Mouse (Mus musculus): ENCODE results near the gene Ndufv1. TPM values are rescaled to one million over a fixed set of nuclear protein-coding genes. Genes with fewer than 3 reads are reported as not detected.
A peak's percentile ranks its signal among the peaks of the same experiment; 100 is the strongest.
"Not testable (repeated sequence)": the region's sequence is repeated elsewhere in the genome, so short reads cannot be mapped to it uniquely, and the experiment has no call there.

Gene Ndufv1
- total RNA-seq, 2 experiments from 2014 or later, result 1,061 to 1,067 TPM

- peak; percentile 45 to 60 for DNase-seq
- intact Hi-C loops (cut with DNase I), result no loop called here
Observed at GRCm38 (mm10) chr19:3985261-3985681, 27.3 kb downstream of the Ndufv1 start.

GRCm38 (mm10) chr19:3983527-3984200, 28.9 kb downstream of the Ndufv1 start:
- intact Hi-C loops (cut with DNase I), result loop anchor here (5.0 kb wide), 3 partner anchors 96 to 256 kb away; partner anchors contain the start of gene Kmt5b

GRCm38 (mm10) chr19:3980917-3981316, 31.7 kb downstream of the Ndufv1 start:
- no peak for DNase-seq
- intact Hi-C loops (cut with DNase I), result loop anchor here (2.0 to 5.0 kb wide), 4 partner anchors 34 to 254 kb away; partner anchors contain the start of gene Kmt5b

More at GRCm38 (mm10) chr19:3983527-3984200, 28.9 kb downstream of the Ndufv1 start:
- no peak for DNase-seq

GRCm38 (mm10) chr19:3980309-3980708, 32.3 kb downstream of the Ndufv1 start:
- intact Hi-C loops (cut with DNase I), result loop anchor here (2.0 to 5.0 kb wide), 4 partner anchors 34 to 253 kb away; partner anchors contain the start of gene Kmt5b
- peak; percentile 76 to 90 for DNase-seq

GRCm38 (mm10) chr19:3975866-3976265, 36.7 kb downstream of the Ndufv1 start:
- DNase-seq, result no peak
- intact Hi-C loops (cut with DNase I), result no loop called here

- intact Hi-C loops (cut with DNase I); DNase-seq: not testable (repeated sequence)
Observed at GRCm38 (mm10) chr19:3974608-3975007, 38.0 kb downstream of the Ndufv1 start.

GRCm38 (mm10) chr19:3972229-3972628, 40.4 kb downstream of the Ndufv1 start, which contains the start of gene Aldh3b2:
TSS of gene Aldh3b2 (plus strand) at chr19:3972328.
- intact Hi-C loops (cut with DNase I), result loop anchor here (2.0 kb wide), 1 partner anchor 21 kb away; no protein-coding TSS in a partner anchor
- no peak for DNase-seq

- intact Hi-C loops (cut with DNase I), result no loop called here
- DNase-seq, result no peak
Observed at GRCm38 (mm10) chr19:3967258-3967657, 45.3 kb downstream of the Ndufv1 start.

GRCm38 (mm10) chr19:3966330-3967075, 46.1 kb downstream of the Ndufv1 start:
- intact Hi-C loops (cut with DNase I), result no loop called here
- no peak for DNase-seq

- intact Hi-C loops (cut with DNase I), result no loop called here
- DNase-seq, result no peak
Observed at GRCm38 (mm10) chr19:3964030-3964429, 48.6 kb downstream of the Ndufv1 start.

- peak in 1 of 2 experiments; percentile 59 for DNase-seq
- intact Hi-C loops (cut with DNase I), result no loop called here
Observed at GRCm38 (mm10) chr19:3962469-3962868, 50.1 kb downstream of the Ndufv1 start.

- intact Hi-C loops (cut with DNase I); DNase-seq: not testable (repeated sequence)
Observed at GRCm38 (mm10) chr19:3961805-3962204, 50.8 kb downstream of the Ndufv1 start.

GRCm38 (mm10) chr19:3960211-3960610, 52.4 kb downstream of the Ndufv1 start:
- DNase-seq, result no peak

GRCm38 (mm10) chr19:3959030-3959429, 53.6 kb downstream of the Ndufv1 start:
- intact Hi-C loops (cut with DNase I), result no loop called here
- no peak for DNase-seq

More at GRCm38 (mm10) chr19:3960211-3960610, 52.4 kb downstream of the Ndufv1 start:
- intact Hi-C loops (cut with DNase I), result no loop called here

GRCm38 (mm10) chr19:3958470-3958869, 54.1 kb downstream of the Ndufv1 start, which contains the start of gene Aldh3b3:
TSS of gene Aldh3b3 (plus strand) at chr19:3958645.
- intact Hi-C loops (cut with DNase I), result no loop called here
- DNase-seq, result no peak

Other genes starting within 250 kb of the Ndufv1 start
- gene Kmt5b, start 245.4 kb downstream of the Ndufv1 start, total RNA-seq (2021), result 10 to 100 TPM; 35.3 to 40.1 TPM
- gene Chka, start 161.0 kb downstream of the Ndufv1 start, total RNA-seq (2021), result 10 to 100 TPM; 15.1 to 15.7 TPM
- gene Tcirg1, start 105.7 kb downstream of the Ndufv1 start, total RNA-seq (2021), result 10 to 100 TPM; 16.0 to 20.4 TPM
- 100 to 1,000 TPM; 438 to 441 TPM for gene Ndufs8, start 100.0 kb downstream of the Ndufv1 start, total RNA-seq (2021)
- gene Aldh3b1, start 83.0 kb downstream of the Ndufv1 start, total RNA-seq (2021), result 1 to 10 TPM; 2.6 to 3.2 TPM
- 10 to 100 TPM; 21.7 to 21.9 TPM for gene Unc93b1, start 77.6 kb downstream of the Ndufv1 start, total RNA-seq (2021)
- gene Aldh3b3, start 54.2 kb downstream of the Ndufv1 start, total RNA-seq (2021), result under 1 TPM; 0.12 to 0.31 TPM
- gene Aldh3b2, start 40.5 kb downstream of the Ndufv1 start, total RNA-seq (2021), result under 1 TPM; 0.57 to 0.59 TPM
- gene Acy3, start 26.2 kb downstream of the Ndufv1 start, total RNA-seq (2021), result 10 to 100 TPM; 11.7 to 15.2 TPM
- gene Tbx10, start 20.1 kb downstream of the Ndufv1 start, total RNA-seq (2021), result not detected
- gene Nudt8, start 12.2 kb downstream of the Ndufv1 start, total RNA-seq (2021), result 10 to 100 TPM; 66.8 to 69.4 TPM
- gene Gm49405, start 12.2 kb downstream of the Ndufv1 start, total RNA-seq (2021), result 1 to 10 TPM; 2.0 to 2.6 TPM
- 10 to 100 TPM; 73.8 to 83.6 TPM for gene Doc2g, start 9.5 kb downstream of the Ndufv1 start, total RNA-seq (2021)
- 100 to 1,000 TPM; 257 to 271 TPM for gene Gstp1, start 25.2 kb upstream of the Ndufv1 start, total RNA-seq (2021)
- gene Gstp2, start 33.2 kb upstream of the Ndufv1 start, total RNA-seq (2021), result 10 to 100 TPM; 80.8 to 90.7 TPM
- gene Gstp3, start 46.8 kb upstream of the Ndufv1 start, total RNA-seq (2021), result not detected
- gene Cabp2, start 68.8 kb upstream of the Ndufv1 start, total RNA-seq (2021), result not detected
- 10 to 100 TPM; 24.2 to 27.5 TPM for gene Cdk2ap2, start 84.4 kb upstream of the Ndufv1 start, total RNA-seq (2021)
- gene Pitpnm1, start 87.2 kb upstream of the Ndufv1 start, total RNA-seq (2021), result 10 to 100 TPM; 25.0 to 26.4 TPM
- gene Aip, start 113.1 kb upstream of the Ndufv1 start, total RNA-seq (2021), result 10 to 100 TPM; 47.0 to 60.6 TPM
- not detected for gene Gpr152, start 127.0 kb upstream of the Ndufv1 start, total RNA-seq (2021)
- not detected for gene Cabp4, start 131.2 kb upstream of the Ndufv1 start, total RNA-seq (2021)
- 10 to 100 TPM; 61.9 to 70.9 TPM for gene Coro1b, start 135.8 kb upstream of the Ndufv1 start, total RNA-seq (2021)
- gene Ptprcap, start 140.8 kb upstream of the Ndufv1 start, total RNA-seq (2021), result 1 to 10 TPM; 3.2 to 6.7 TPM
- 10 to 100 TPM; 21.6 to 23.6 TPM for gene Rps6kb2, start 150.5 kb upstream of the Ndufv1 start, total RNA-seq (2021)
- 10 to 100 TPM; 36.1 to 43.3 TPM for gene Carns1, start 162.7 kb upstream of the Ndufv1 start, total RNA-seq (2021)
- 1 to 10 TPM; 4.0 to 7.5 TPM for gene Tbc1d10c, start 178.5 kb upstream of the Ndufv1 start, total RNA-seq (2021)
- gene Ppp1ca, start 179.3 kb upstream of the Ndufv1 start, total RNA-seq (2021), result 100 to 1,000 TPM; 368 to 404 TPM
- gene Rad9a, start 188.9 kb upstream of the Ndufv1 start, total RNA-seq (2021), result 1 to 10 TPM; 4.7 to 5.0 TPM
- 1 to 10 TPM; 1.6 to 2.0 TPM for gene Clcf1, start 201.4 kb upstream of the Ndufv1 start, total RNA-seq (2021)
- not detected for gene AC109138.7, start 201.6 kb upstream of the Ndufv1 start, total RNA-seq (2021)
- 10 to 100 TPM in 1 of 2 experiments, 1 to 10 TPM in 1; 9.5 to 10.8 TPM for gene Pold4, start 219.1 kb upstream of the Ndufv1 start, total RNA-seq (2021)